Mouse (Mus musculus): ENCODE data around the gene Ank2.
A peak's percentile ranks its signal among the peaks of the same experiment; 100 is the strongest.

DNA sequence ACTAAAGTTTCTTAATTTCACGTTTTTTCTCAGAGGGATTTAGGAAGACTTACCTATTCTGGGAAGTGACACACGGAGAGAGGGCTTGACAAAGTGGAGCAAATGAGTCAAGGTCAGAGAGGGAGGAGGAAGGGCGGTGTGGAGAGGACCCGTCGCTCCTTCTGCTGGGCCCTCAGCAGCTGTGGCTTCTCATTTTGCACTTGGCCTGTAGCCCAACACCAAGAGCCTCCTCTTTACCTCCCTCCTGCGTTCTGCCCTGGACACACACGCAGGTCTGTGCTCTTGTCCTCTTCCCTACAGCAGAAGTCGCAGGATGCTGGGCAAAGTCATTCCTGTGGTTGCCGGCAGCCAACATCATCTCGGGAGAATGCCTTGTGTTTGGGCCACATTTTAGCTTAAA is 22.0 kb upstream of the Ank2 start:
- TF ChIP-seq CTCF (IDR thresholded peaks at IDR 0.05) (0 out of 2 replicates have a peak, but pooled peaks have one; percentile 5), EP300 (IDR thresholded peaks at IDR 0.05) (no peak)

Measured in lung, postnatal 0 days (tissue).